Mouse (Mus musculus): ENCODE results near the gene Tmem229b. TPM values are rescaled to one million over a fixed set of nuclear protein-coding genes. Genes with fewer than 3 reads are reported as not detected.

Gene Tmem229b
- polyA plus RNA-seq, 1 experiment = 1.4 TPM

DNA sequence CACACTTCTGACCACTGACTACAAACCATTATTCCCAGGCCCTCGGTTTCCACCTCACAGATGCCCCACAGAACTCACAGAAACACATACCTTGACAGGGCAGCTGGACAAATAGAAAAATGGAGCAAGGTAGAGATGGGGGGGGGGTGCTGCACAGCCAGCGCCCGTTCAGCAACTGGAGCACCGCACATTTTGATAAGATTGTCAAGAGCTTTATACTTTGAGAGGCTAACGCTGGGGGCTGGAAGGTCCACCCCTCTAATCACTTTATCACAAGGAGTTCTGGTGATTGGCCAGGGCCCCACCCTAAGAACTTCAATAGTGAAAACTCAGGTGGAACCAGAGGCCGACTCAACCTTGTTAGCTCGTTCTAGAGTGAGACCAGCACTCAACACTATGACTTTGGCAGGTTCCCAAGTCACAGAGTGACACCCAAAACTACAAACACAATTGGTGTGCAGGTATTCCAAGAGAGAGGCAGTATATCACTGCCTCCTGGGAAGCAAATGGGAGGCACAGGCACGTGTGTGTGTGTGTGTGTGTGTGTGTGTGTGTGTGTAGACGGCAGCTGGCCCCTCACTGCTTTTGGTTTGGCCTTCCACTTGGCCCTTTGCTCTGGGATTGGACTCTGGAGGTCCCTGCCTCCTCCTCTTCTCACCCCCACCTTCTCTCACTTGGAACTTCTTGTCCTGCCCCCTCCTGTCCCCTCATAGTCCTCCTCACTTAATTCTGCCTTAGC is 24.0 kb downstream of the Tmem229b start:
- no peak overlapping the region for H3K9ac ChIP-seq (ENCODE audit: low read depth, poor library complexity, severe bottlenecking)
- no peaks in the 10 kb centered on the region for H3K27me3 ChIP-seq (ENCODE audit: control insufficient read depth, insufficient read depth, low read length, poor library complexity, severe bottlenecking)
- no peak overlapping the region for H3K27ac ChIP-seq (ENCODE audit: insufficient read depth, low read length)
- H3K9me3 ChIP-seq (replicated peaks; ENCODE audit: control insufficient read depth, insufficient read depth, low read length, poor library complexity, severe bottlenecking) = no peaks in the 10 kb centered on the region
- no peaks in the 10 kb centered on the region for H3K36me3 ChIP-seq (ENCODE audit: control insufficient read depth, insufficient read depth, low read length, poor library complexity, severe bottlenecking)
- no peaks in the 10 kb centered on the region for H3K4me1 ChIP-seq (ENCODE audit: control insufficient read depth, insufficient read depth, low read length)
- no peak overlapping the region for H3K4me3 ChIP-seq (ENCODE audit: low read depth, low read length)
- no peak for TF ChIP-seq CTCF (IDR thresholded peaks at IDR 0.05; ENCODE audit: low read depth, low read length)
- TF ChIP-seq POLR2A (IDR thresholded peaks at IDR 0.05; ENCODE audit: insufficient read depth, low read length) = no peak

DNA sequence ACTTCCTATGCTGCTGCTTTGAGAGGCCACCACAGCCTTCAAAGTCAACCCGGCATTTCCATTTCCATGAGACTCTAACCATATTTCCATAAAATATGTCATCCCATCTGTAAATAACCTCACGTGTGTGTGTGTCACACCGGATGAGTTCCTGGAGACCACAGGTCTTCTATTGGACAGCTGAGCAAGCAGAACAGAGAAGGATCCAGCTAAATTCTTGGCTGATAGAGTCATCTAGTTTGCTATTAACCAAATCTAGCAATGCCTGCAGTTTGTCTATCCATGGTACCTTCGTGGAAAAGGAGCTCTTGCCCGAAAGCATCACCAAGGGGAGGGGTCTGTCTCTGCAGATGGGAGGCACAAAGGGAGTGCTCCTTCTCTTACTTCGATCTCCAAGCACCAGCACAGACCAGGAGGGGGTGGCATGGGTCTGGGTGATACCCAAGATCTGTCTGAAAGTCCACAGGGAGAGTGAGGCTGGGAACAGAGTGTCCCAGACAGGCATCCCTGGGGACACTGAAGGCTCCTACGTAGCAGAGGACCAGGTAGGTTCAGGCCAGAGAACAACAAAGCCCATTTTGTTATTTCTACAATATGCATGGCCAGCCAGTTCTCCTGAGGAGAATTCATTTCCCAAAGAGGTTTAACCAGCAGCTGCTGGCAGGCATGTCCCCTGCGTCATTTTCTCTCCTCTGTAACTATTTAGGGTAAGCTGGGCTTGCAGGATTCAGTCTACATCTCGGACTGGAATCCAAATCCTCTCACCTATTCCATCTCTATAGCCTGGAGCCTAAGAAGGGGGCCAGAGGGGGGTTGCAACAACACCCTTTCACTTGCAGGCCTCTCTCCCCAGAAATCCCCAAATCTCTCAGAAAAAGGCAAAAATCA is 25.2 kb downstream of the Tmem229b start:
- no peak for TF ChIP-seq POLR2A (IDR thresholded peaks at IDR 0.05; ENCODE audit: insufficient read depth, low read length)
- TF ChIP-seq CTCF (IDR thresholded peaks at IDR 0.05; ENCODE audit: low read depth, low read length) = no peak
- no peak for TF ChIP-seq EP300 (IDR thresholded peaks at IDR 0.05; ENCODE audit: insufficient read depth, low read depth, low read length)
- Histone ChIP-seq H3K9ac (ENCODE audit: low read depth, poor library complexity, severe bottlenecking) (no peak overlapping the region), H3K36me3 (ENCODE audit: control insufficient read depth, insufficient read depth, low read length, poor library complexity, severe bottlenecking) (no peaks in the 10 kb centered on the region), H3K4me3 (ENCODE audit: low read depth, low read length) (no peak overlapping the region), H3K4me1 (ENCODE audit: control insufficient read depth, insufficient read depth, low read length) (no peaks in the 10 kb centered on the region), H3K9me3 (replicated peaks; ENCODE audit: control insufficient read depth, insufficient read depth, low read length, poor library complexity, severe bottlenecking) (no peaks in the 10 kb centered on the region), H3K27me3 (ENCODE audit: control insufficient read depth, insufficient read depth, low read length, poor library complexity, severe bottlenecking) (no peaks in the 10 kb centered on the region), H3K27ac (ENCODE audit: insufficient read depth, low read length) (no peak overlapping the region)

DNA sequence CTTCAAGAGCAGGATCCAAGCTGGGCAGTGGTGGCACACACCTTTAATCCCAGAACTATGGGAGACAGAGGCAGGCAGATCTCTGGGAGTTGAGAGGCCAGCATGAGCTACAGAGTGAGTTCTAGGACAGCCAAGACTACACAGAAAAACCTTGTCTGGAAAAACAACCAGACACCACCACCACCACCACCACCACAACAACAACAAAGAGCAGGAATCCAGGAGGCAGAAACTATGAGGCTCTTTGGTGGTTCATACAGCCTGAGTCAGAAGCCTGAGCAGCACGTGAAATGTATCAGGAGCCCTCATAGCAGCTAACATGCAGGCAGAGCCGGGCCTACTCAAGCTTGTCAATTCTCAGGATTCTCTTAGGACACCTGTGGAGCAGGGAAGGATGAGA is 26.3 kb downstream of the Tmem229b start:
- H3K4me3 ChIP-seq (ENCODE audit: low read depth, low read length) = no peak overlapping the region
- H3K9me3 ChIP-seq (replicated peaks; ENCODE audit: control insufficient read depth, insufficient read depth, low read length, poor library complexity, severe bottlenecking) = no peaks in the 10 kb centered on the region
- no peak for TF ChIP-seq EP300 (IDR thresholded peaks at IDR 0.05; ENCODE audit: insufficient read depth, low read depth, low read length)
- TF ChIP-seq POLR2A (IDR thresholded peaks at IDR 0.05; ENCODE audit: insufficient read depth, low read length) = no peak
- no peak for TF ChIP-seq CTCF (IDR thresholded peaks at IDR 0.05; ENCODE audit: low read depth, low read length)

DNA sequence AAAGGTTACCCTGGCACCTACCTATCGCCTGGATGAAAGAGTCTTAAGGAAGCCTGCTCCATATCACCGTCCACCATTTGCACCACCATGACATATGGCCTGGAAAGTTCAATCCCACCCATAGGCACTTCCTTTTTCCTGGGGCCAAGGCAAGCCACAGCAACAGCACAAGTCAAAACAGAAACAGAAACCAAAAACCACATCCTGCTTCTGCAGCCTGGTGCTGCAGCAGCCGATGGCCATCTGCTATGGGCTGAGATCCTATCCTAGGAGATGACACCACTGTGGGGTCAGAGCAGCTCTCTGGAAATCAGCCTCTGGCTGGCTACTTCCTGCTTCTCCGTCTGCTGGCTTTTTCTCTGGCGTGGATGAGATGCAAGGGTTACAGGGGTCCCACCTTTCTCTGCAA is 26.7 kb downstream of the Tmem229b start:
- no peak overlapping the region for H3K27ac ChIP-seq (ENCODE audit: insufficient read depth, low read length)
- H3K9me3 ChIP-seq (replicated peaks; ENCODE audit: control insufficient read depth, insufficient read depth, low read length, poor library complexity, severe bottlenecking) = no peaks in the 10 kb centered on the region
- TF ChIP-seq POLR2A (IDR thresholded peaks at IDR 0.05; ENCODE audit: insufficient read depth, low read length) (no peak), CTCF (IDR thresholded peaks at IDR 0.05; ENCODE audit: low read depth, low read length) (no peak), EP300 (IDR thresholded peaks at IDR 0.05; ENCODE audit: insufficient read depth, low read depth, low read length) (no peak)
- H3K36me3 ChIP-seq (ENCODE audit: control insufficient read depth, insufficient read depth, low read length, poor library complexity, severe bottlenecking) = no peaks in the 10 kb centered on the region
- no peak overlapping the region for H3K9ac ChIP-seq (ENCODE audit: low read depth, poor library complexity, severe bottlenecking)
- no peak overlapping the region for H3K4me3 ChIP-seq (ENCODE audit: low read depth, low read length)
- H3K27me3 ChIP-seq (ENCODE audit: control insufficient read depth, insufficient read depth, low read length, poor library complexity, severe bottlenecking) = no peaks in the 10 kb centered on the region
- H3K4me1 ChIP-seq (ENCODE audit: control insufficient read depth, insufficient read depth, low read length) = no peaks in the 10 kb centered on the region

More for the DNA sequence above, 26.3 kb downstream of the Tmem229b start:
- no peaks in the 10 kb centered on the region for H3K27me3 ChIP-seq (ENCODE audit: control insufficient read depth, insufficient read depth, low read length, poor library complexity, severe bottlenecking)
- H3K9ac ChIP-seq (ENCODE audit: low read depth, poor library complexity, severe bottlenecking) = no peak overlapping the region
- H3K4me1 ChIP-seq (ENCODE audit: control insufficient read depth, insufficient read depth, low read length) = no peaks in the 10 kb centered on the region
- no peak overlapping the region for H3K27ac ChIP-seq (ENCODE audit: insufficient read depth, low read length)
- no peaks in the 10 kb centered on the region for H3K36me3 ChIP-seq (ENCODE audit: control insufficient read depth, insufficient read depth, low read length, poor library complexity, severe bottlenecking)

DNA sequence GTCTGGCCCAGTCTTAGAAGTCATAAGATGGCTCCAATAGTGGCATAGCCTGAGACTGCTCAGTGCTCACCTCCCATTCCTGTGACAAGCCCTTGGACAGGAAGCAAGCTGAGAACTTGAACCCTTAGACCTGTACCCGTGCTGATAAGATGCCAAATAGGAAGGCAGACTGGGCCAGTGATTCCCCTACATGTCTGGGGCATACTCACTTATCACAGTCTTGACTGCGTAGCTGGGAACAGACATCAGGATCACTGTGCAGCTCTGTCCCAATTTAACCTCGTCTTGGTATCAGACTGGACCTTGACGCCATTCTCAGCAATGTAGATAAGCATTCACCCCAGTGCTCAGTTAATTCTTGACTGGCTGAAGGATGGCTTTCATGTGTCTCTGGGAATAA is 29.9 kb downstream of the Tmem229b start:
- Histone ChIP-seq H3K27me3 (ENCODE audit: control insufficient read depth, insufficient read depth, low read length, poor library complexity, severe bottlenecking) (no peaks in the 10 kb centered on the region), H3K4me3 (ENCODE audit: low read depth, low read length) (no peak overlapping the region), H3K4me1 (ENCODE audit: control insufficient read depth, insufficient read depth, low read length) (no peaks in the 10 kb centered on the region), H3K9me3 (replicated peaks; ENCODE audit: control insufficient read depth, insufficient read depth, low read length, poor library complexity, severe bottlenecking) (no peaks in the 10 kb centered on the region), H3K27ac (ENCODE audit: insufficient read depth, low read length) (no peak overlapping the region), H3K9ac (ENCODE audit: low read depth, poor library complexity, severe bottlenecking) (no peak overlapping the region), H3K36me3 (ENCODE audit: control insufficient read depth, insufficient read depth, low read length, poor library complexity, severe bottlenecking) (no peaks in the 10 kb centered on the region)
- TF ChIP-seq POLR2A (IDR thresholded peaks at IDR 0.05; ENCODE audit: insufficient read depth, low read length) = no peak

DNA sequence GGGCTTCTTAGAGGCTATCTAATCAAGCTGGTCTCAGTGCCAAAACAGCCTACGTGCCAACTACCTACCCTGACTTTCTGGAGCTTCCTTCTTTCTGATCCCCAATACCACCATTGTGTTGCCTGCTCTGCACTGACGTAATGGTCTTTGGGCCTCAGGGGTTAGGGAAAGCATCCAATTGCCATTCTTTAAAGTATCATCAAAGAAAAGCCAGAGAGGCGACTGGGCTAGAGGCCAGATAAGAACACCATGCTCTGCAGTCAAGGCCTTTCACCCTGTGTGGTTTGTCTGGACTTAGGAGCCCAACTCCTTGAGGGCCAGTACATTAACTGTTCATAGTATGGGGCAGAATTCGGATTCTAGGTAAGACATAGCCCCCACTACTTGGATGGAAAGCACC is 30.3 kb downstream of the Tmem229b start:
- no peaks in the 10 kb centered on the region for H3K27me3 ChIP-seq (ENCODE audit: control insufficient read depth, insufficient read depth, low read length, poor library complexity, severe bottlenecking)
- TF ChIP-seq EP300 (IDR thresholded peaks at IDR 0.05; ENCODE audit: insufficient read depth, low read depth, low read length) (no peak), CTCF (IDR thresholded peaks at IDR 0.05; ENCODE audit: low read depth, low read length) (no peak), POLR2A (IDR thresholded peaks at IDR 0.05; ENCODE audit: insufficient read depth, low read length) (no peak)
- H3K27ac ChIP-seq (ENCODE audit: insufficient read depth, low read length) = no peak overlapping the region
- H3K9ac ChIP-seq (ENCODE audit: low read depth, poor library complexity, severe bottlenecking) = no peak overlapping the region
- H3K4me3 ChIP-seq (ENCODE audit: low read depth, low read length) = no peak overlapping the region
- H3K9me3 ChIP-seq (replicated peaks; ENCODE audit: control insufficient read depth, insufficient read depth, low read length, poor library complexity, severe bottlenecking) = no peaks in the 10 kb centered on the region
- no peaks in the 10 kb centered on the region for H3K36me3 ChIP-seq (ENCODE audit: control insufficient read depth, insufficient read depth, low read length, poor library complexity, severe bottlenecking)
- H3K4me1 ChIP-seq (ENCODE audit: control insufficient read depth, insufficient read depth, low read length) = peaks cover under 1% of the 10 kb centered on the region

Measured in ES-Bruce4 (cell line).